Mouse (Mus musculus) left cerebral cortex, adult 9 months (tissue): ENCODE measurements around the gene Syngr1.
A peak's percentile ranks its signal among the peaks of the same experiment; 100 is the strongest.
"Not testable (repeated sequence)": the region's sequence is repeated elsewhere in the genome, so short reads cannot be mapped to it uniquely, and the experiment has no call there.

ENCODE experiments used
- DNase-seq, 2 experiments: peaks; one replicate each; pipeline ENCODE4 v3.0.0; 2022; ENCODE audit warnings: low spot score in 2 of 2

Gene Syngr1

GRCm38 (mm10) chr15:80115866-80116794, 25.0 kb downstream of the Syngr1 start:
- DNase-seq, result no peak

DNA sequence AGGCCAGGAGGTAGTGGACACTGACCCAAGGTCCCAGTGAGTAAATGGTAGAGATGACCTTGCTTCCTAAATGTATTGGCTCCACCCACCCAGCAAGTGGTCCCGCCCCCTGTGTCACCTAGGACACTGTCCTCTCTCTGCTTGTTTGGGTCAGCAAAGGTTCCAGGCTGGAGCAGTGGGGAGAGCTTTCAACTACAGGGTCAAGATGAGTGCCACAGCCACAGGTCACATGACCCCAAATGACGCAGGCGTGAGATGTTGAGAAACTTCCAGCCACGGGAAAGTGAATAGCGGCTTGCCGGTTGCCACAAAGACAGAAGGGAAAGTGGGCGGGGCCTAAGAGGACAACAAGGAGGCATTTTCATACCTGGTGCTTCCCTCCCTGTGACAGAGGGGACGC, 26.0 kb downstream of the Syngr1 start:
- no peak for DNase-seq

GRCm38 (mm10) chr15:80119076-80119475, 27.9 kb downstream of the Syngr1 start:
- DNase-seq, result no peak

GRCm38 (mm10) chr15:80121721-80122325, 30.7 kb downstream of the Syngr1 start:
- DNase-seq, result no peak

- not testable (repeated sequence) for DNase-seq
These were observed 31.3 kb downstream of the Syngr1 start for GRCm38 (mm10) chr15:80122431-80122830.

DNA sequence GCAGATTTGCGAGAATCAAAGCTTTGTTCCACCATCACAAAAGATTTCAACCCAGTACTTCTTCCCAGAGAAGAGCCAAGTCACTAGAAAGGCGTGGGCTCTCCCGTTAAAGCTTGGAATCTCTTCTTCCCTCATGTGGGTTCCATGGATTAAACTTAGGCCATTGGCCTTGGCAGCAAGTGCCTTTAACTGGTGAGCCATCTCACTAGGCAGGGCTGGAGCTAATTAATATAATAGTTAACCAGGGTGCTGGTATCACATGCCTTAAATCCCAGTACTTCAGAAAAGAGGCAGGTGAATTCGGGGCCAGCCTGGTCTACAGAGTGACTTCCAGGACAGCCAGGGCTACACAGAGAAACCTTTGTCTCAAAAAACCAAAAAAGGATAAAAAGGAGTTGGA, 33.5 kb downstream of the Syngr1 start:
- no peak for DNase-seq

DNA sequence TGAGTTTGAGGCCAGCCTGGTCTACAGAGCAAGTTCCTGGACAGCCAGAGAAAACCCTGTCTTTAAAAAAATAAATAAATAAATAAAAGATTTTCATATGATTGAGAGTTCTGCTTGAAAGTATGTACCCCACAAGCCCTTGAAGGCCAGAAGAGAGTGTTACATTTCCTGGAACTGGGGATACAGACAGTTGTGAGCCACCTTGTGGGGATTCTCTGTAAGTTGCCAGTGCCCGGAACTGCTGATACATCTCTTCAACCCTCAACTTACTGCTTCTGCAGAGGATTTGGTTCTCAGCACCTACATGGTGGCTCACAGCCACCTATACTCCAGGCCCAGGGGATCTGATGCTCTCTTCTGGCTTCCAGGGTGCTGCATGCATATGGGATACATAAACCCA, 36.1 kb downstream of the Syngr1 start:
- DNase-seq, result no peak

DNA sequence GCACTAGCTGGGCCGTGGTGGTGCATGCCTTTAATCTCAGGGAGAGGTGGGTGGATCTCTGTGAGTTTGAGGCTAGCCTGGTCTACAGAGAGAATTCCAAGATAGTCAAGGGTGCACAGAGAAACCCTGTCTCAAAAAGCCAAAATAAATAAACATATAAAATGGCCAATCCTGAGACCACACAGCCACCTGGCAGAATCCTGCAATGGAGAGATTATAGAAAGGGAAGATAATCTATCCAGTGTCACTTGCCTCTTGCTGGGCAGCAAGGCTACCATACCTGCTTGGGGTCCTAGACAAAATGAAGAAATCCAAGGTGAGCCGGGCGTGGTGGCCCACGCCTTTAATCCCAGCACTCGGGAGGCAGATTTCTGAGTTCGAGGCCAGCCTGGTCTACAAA, 38.8 kb downstream of the Syngr1 start:
- no peak for DNase-seq

DNA sequence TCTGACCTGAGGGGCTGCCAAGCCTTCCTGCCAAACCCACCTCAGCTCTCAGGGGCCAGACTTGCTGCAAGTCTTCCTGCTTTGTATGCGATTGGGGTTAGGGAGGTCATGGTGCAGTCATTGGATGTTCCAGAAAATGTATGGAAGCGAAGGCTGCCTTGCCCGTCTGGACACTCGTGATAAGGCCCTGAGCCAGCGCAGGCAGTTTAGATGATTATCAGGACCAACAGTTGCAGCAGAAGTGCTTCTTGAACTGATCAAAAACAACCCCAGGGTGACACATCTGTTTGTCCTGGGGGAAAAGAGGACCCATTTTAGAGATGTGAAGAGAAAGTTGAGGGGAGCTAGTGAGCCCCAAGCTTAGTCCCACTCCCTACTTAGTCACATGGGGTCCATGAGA, 39.6 kb downstream of the Syngr1 start:
- no peak for DNase-seq

DNA sequence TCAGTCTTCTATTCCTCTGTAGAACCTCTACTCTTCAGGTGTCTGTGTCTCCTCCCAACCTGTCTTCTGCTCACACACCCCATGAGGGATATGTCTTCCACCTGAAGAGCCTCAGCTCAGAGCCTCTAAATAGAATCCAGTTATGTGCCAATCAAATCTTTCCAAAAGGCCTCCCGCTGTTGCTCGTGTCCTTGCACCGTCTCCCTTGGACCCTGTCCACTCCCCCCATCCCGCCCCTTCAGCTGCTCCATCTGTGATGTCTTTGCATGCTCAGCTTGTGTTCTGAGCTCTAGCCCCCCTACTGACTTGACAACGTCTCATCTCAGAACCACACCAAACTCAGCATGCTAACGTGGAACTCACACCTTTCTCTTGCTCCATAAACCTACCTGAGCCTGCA, 40.3 kb downstream of the Syngr1 start:
- no peak for DNase-seq

DNA sequence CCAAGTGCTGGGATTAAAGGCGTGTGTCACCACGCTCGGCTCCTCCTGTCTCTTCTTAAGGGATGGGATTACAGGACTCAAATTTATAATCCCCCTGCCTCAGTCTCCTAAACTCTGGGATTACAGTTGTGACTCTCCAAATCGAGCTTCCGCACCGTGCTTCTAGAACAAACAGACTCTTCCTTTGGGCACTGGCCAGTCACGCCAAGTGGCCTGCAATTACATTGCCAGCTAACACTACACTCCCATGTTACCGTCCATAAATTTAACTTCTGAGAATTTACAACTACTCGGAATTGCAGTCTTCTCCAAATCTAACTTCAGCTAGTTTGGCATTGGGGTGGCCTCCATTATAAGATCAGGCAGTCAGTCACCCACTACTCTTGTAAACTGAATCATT, 41.3 kb downstream of the Syngr1 start:
- no peak for DNase-seq

- DNase-seq, result peak; percentile 75 to 92
These were observed 42.0 kb downstream of the Syngr1 start, which contains the start of gene Tab1 for GRCm38 (mm10) chr15:80132993-80133586. Gene Tab1 (plus strand): TSS chr15:80133127.

DNA sequence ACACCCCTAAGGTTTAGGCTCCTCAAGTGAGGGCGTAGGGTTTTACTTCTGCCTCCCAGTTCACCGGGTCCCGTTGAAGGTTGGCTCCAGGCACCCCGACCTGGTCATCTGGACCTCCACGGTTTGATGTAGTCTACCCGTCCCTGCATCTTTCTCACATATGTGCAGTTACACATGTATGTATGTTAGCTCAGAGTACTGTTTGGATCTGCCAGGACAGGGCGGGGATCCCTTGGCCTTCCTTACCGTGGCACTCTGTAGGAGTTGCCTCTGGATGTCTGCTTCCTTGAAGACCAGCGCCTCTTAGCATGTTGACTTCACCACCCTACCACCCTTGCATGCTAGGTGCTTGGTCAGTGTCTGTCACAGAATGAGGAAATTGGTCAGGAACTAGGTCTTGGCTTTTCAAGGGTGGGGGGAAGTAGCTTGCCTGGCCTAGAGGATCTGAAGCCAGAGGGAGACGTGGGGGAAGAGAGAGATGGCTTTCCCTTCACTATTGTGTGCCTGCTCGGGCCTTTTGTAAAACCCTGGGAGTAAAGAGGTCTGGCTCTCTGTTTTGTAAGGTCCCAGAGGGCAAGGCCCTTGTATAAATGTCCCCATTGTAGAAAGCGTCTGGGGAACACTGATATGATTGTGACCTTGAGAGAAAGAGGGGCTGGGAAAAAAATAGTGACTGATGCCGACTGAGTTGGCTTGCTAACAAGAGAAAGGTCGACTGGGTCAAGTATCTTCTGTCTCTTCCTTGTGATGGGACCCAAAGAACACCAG, 42.7 kb downstream of the Syngr1 start:
- peak in 1 of 2 experiments; percentile 37 for DNase-seq

- DNase-seq, result no peak
These were observed 43.3 kb downstream of the Syngr1 start for GRCm38 (mm10) chr15:80134450-80134847.

DNA sequence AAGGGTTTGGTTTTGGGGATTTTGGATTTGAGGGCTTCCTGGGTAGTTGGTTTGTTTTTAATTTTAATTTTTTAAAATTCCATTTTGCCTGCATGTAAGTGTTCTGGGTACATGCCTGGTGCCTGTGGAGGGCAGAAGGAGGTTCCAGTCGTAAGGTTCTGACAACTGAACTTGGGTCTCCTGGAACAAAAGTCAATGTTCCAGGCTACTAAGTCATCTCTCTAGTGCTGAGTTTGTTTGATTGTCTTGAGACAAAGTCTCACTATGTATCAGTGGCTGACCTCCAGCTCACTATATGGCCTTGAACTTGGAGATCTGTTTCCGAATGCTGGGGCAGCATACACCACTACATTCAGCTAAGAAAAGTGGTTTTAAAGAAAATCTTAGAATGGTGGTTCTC, 44.4 kb downstream of the Syngr1 start:
- DNase-seq, result no peak

GRCm38 (mm10) chr15:80136645-80137044, 45.5 kb downstream of the Syngr1 start:
- DNase-seq, result no peak

GRCm38 (mm10) chr15:80137945-80138791, 47.0 kb downstream of the Syngr1 start:
- DNase-seq, result peak; percentile 52 to 82

GRCm38 (mm10) chr15:80140302-80140701, 49.2 kb downstream of the Syngr1 start:
- DNase-seq, result no peak

DNA sequence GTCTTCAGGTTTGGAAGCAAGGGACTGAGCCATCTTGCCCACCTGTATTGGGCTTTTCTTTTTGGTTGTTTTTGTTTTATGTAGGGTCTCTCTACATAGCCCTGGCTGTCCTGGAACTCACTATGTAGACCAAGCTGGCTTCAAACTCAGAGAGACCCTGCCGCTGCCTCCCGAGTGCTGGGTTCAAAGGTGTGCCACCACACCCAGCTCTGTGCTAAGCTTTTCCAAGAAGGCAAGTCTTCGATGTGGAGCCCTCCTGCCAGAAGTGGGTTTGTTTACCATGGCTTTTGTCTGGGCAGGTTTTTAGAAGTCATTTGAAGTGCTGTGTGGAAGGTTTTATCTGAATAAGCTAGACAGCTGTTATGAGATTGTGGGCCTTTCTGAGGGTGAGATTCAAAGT, 49.7 kb downstream of the Syngr1 start:
- no peak for DNase-seq

- no peak for DNase-seq
These were observed 51.0 kb downstream of the Syngr1 start for GRCm38 (mm10) chr15:80142130-80142529.

DNA sequence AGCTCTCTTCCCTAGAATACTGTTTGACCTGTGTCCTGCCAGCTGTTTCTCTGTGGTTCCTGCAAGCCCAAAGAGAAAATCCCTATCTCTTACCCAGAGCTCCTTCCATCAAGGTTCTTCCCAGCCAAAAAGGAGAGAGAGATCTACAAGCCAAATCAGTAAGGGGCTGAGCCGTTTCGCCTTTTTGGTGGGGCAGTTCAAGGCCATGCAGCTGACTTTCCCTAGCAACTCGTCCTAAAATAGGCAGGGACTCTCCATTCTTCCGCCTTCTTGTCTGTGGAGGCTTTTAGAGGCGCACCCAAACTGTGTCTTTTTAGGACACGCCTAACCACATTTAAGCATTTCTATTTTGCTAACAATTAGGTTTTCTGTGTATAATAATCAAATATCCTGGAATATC, 52.6 kb downstream of the Syngr1 start:
- no peak for DNase-seq
